Mouse (Mus musculus): ENCODE results near the gene Slc22a17. TPM values are rescaled to one million over a fixed set of nuclear protein-coding genes. Genes with fewer than 3 reads are reported as not detected.
A peak's percentile ranks its signal among the peaks of the same experiment; 100 is the strongest.

Slc22a17 gene
- total RNA-seq, 1 experiment, result 5.2 TPM

GRCm38 (mm10) chr14:54954474-54954873 is 41.5 kb upstream of the Slc22a17 start:
- Histone ChIP-seq H3K4me1 (ENCODE audit: control insufficient read depth in 2 of 2, insufficient read depth in 2 of 2, low read length in 2 of 2, poor library complexity in 1 of 2) (peaks cover 0 to 3% of the 10 kb centered on the region in 2 experiments; a peak in 1 of 4 replicates), H3K27ac (ENCODE audit: insufficient read depth, low read depth, low read length, poor library complexity, severe bottlenecking) (no peak overlapping the region), H3K9ac (ENCODE audit: insufficient read depth, low read depth, low read length, poor library complexity, severe bottlenecking) (no peak overlapping the region), H3K36me3 (ENCODE audit: control insufficient read depth, insufficient read depth, low read length, poor library complexity, severe bottlenecking) (no peaks in the 10 kb centered on the region), H3K4me3 (ENCODE audit: insufficient read depth in 1 of 2, low read depth in 1 of 2, low read length in 2 of 2, poor library complexity in 1 of 2, severe bottlenecking in 1 of 2) (no peak overlapping the region), H3K9me3 (ENCODE audit: control insufficient read depth, insufficient read depth, low read depth, low read length) (no peaks in the 10 kb centered on the region)
- DNase-seq (ENCODE audit: low read depth, low spot score), result no peak
- in situ Hi-C loops (cut with MboI; ENCODE audit: low sequenced_read_pairs in 2 of 2, unreplicated experiment in 2 of 2), result no loop called here
- TF ChIP-seq CHD2 (IDR thresholded peaks at IDR 0.05; ENCODE audit: low read depth, low read length) (no peak), ZNF384 (IDR thresholded peaks at IDR 0.05; ENCODE audit: low read depth, low read length) (no peak), ZC3H11A (IDR thresholded peaks at IDR 0.05; ENCODE audit: borderline replicate concordance, low read depth, low read length) (no peak)

- in situ Hi-C loops (cut with MboI; ENCODE audit: low sequenced_read_pairs in 2 of 2, unreplicated experiment in 2 of 2), result no loop called here
- Histone ChIP-seq H3K9me3 (ENCODE audit: control insufficient read depth, insufficient read depth, low read depth, low read length) (no peaks in the 10 kb centered on the region), H3K27ac (ENCODE audit: insufficient read depth, low read depth, low read length, poor library complexity, severe bottlenecking) (no peak overlapping the region), H3K4me3 (ENCODE audit: insufficient read depth in 1 of 2, low read depth in 1 of 2, low read length in 2 of 2, poor library complexity in 1 of 2, severe bottlenecking in 1 of 2) (no peak overlapping the region), H3K4me1 (ENCODE audit: control insufficient read depth in 2 of 2, insufficient read depth in 2 of 2, low read length in 2 of 2, poor library complexity in 1 of 2) (peaks cover 0 to 3% of the 10 kb centered on the region in 2 experiments; a peak in 1 of 4 replicates), H3K36me3 (ENCODE audit: control insufficient read depth, insufficient read depth, low read length, poor library complexity, severe bottlenecking) (no peaks in the 10 kb centered on the region), H3K9ac (ENCODE audit: insufficient read depth, low read depth, low read length, poor library complexity, severe bottlenecking) (no peak overlapping the region)
- DNase-seq (ENCODE audit: low read depth, low spot score), result no peak
- TF ChIP-seq ZC3H11A (IDR thresholded peaks at IDR 0.05; ENCODE audit: borderline replicate concordance, low read depth, low read length), result no peak
- TF ChIP-seq HCFC1 (IDR thresholded peaks at IDR 0.05; ENCODE audit: borderline replicate concordance, insufficient read depth, low read length), result no peak
- no peak for TF ChIP-seq ZNF384 (IDR thresholded peaks at IDR 0.05; ENCODE audit: low read depth, low read length)
- no peak for TF ChIP-seq MAFK (IDR thresholded peaks at IDR 0.05; ENCODE audit: insufficient read depth, low read depth, low read length)
- TF ChIP-seq CHD2 (IDR thresholded peaks at IDR 0.05; ENCODE audit: low read depth, low read length), result no peak
Measured at GRCm38 (mm10) chr14:54953664-54954206, 40.8 kb upstream of the Slc22a17 start.

GRCm38 (mm10) chr14:54951587-54951986 is 38.7 kb upstream of the Slc22a17 start:
- Histone ChIP-seq H3K9ac (ENCODE audit: insufficient read depth, low read depth, low read length, poor library complexity, severe bottlenecking) (no peak overlapping the region), H3K4me3 (ENCODE audit: insufficient read depth in 1 of 2, low read depth in 1 of 2, low read length in 2 of 2, poor library complexity in 1 of 2, severe bottlenecking in 1 of 2) (no peak overlapping the region), H3K36me3 (ENCODE audit: control insufficient read depth, insufficient read depth, low read length, poor library complexity, severe bottlenecking) (no peaks in the 10 kb centered on the region), H3K4me1 (ENCODE audit: control insufficient read depth in 2 of 2, insufficient read depth in 2 of 2, low read length in 2 of 2, poor library complexity in 1 of 2) (peaks cover 0 to 3% of the 10 kb centered on the region in 2 experiments; a peak in 1 of 4 replicates), H3K27ac (ENCODE audit: insufficient read depth, low read depth, low read length, poor library complexity, severe bottlenecking) (no peak overlapping the region), H3K9me3 (ENCODE audit: control insufficient read depth, insufficient read depth, low read depth, low read length) (no peaks in the 10 kb centered on the region)
- TF ChIP-seq ZC3H11A (IDR thresholded peaks at IDR 0.05; ENCODE audit: borderline replicate concordance, low read depth, low read length), result no peak
- no peak for TF ChIP-seq ZNF384 (IDR thresholded peaks at IDR 0.05; ENCODE audit: low read depth, low read length)
- TF ChIP-seq MAFK (IDR thresholded peaks at IDR 0.05; ENCODE audit: insufficient read depth, low read depth, low read length), result no peak
- no peak for TF ChIP-seq HCFC1 (IDR thresholded peaks at IDR 0.05; ENCODE audit: borderline replicate concordance, insufficient read depth, low read length)
- no peak for TF ChIP-seq CHD2 (IDR thresholded peaks at IDR 0.05; ENCODE audit: low read depth, low read length)
- no peak for DNase-seq (ENCODE audit: low read depth, low spot score)
- in situ Hi-C loops (cut with MboI; ENCODE audit: low sequenced_read_pairs in 2 of 2, unreplicated experiment in 2 of 2), result no loop called here

- DNase-seq (ENCODE audit: low read depth, low spot score), result no peak
- H3K4me3 ChIP-seq (ENCODE audit: insufficient read depth in 1 of 2, low read depth in 1 of 2, low read length in 2 of 2, poor library complexity in 1 of 2, severe bottlenecking in 1 of 2), result peak overlapping the region in 1 of 2 experiments; percentile 38; a peak in 1 of 4 replicates
- in situ Hi-C loops (cut with MboI; ENCODE audit: low sequenced_read_pairs in 2 of 2, unreplicated experiment in 2 of 2), result no loop called here
Measured at GRCm38 (mm10) chr14:54950493-54950892, 37.6 kb upstream of the Slc22a17 start.

More at GRCm38 (mm10) chr14:54950493-54950892, 37.6 kb upstream of the Slc22a17 start:
- H3K27ac ChIP-seq (ENCODE audit: insufficient read depth, low read depth, low read length, poor library complexity, severe bottlenecking), result no peak overlapping the region
- H3K9ac ChIP-seq (ENCODE audit: insufficient read depth, low read depth, low read length, poor library complexity, severe bottlenecking), result peak overlapping the region; percentile 26; the same call in 1 of the 2 replicates
- no peak for TF ChIP-seq MAFK (IDR thresholded peaks at IDR 0.05; ENCODE audit: insufficient read depth, low read depth, low read length)
- TF ChIP-seq CHD2 (IDR thresholded peaks at IDR 0.05; ENCODE audit: low read depth, low read length), result no peak
- no peak for TF ChIP-seq ZNF384 (IDR thresholded peaks at IDR 0.05; ENCODE audit: low read depth, low read length)
- TF ChIP-seq HCFC1 (IDR thresholded peaks at IDR 0.05; ENCODE audit: borderline replicate concordance, insufficient read depth, low read length), result no peak
- no peak for TF ChIP-seq ZC3H11A (IDR thresholded peaks at IDR 0.05; ENCODE audit: borderline replicate concordance, low read depth, low read length)
- H3K36me3 ChIP-seq (ENCODE audit: control insufficient read depth, insufficient read depth, low read length, poor library complexity, severe bottlenecking), result no peaks in the 10 kb centered on the region
- no peaks in the 10 kb centered on the region for H3K9me3 ChIP-seq (ENCODE audit: control insufficient read depth, insufficient read depth, low read depth, low read length)
- H3K4me1 ChIP-seq (ENCODE audit: control insufficient read depth in 2 of 2, insufficient read depth in 2 of 2, low read length in 2 of 2, poor library complexity in 1 of 2), result no peaks in the 10 kb centered on the region; a peak in 1 of 4 replicates

Data from ES-E14 (cell line).